Comparison of ENCODE assay signal across 12 mouse cellular contexts in the genomic region with DNA sequence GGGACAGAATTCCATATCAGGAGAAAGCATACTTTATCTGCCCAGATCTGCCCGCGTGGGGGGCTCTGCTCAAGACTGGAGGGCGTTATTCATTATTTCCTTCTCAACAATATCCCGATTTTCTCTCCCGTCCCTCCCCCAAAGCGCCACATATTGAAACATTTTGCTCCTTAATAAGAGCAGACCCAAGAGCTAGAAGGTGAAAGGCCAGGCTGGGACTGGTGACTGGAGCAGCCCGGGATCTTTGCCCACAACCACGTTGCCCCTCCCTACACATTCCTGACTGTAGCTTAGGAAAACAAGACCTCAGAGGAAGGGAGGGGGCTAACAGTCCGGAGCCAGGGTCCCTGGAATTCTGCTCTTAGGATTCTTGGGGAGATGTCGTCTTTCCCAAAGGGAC. TPM values are rescaled to one million over a fixed set of nuclear protein-coding genes. Genes with fewer than 3 reads are reported as not detected.
DNase-seq lines count a peak whose midpoint lies in the region; ATAC-seq lines count a peak whose summit lies in the region.
"Had no signal": no experiment of that assay in that cellular context is flagged by ENCODE, and none has a peak within 500 bp of the region (broad histone marks: within the 10 kb centered on the region; RNA-seq: fewer than 3 reads in every experiment).

No protein-coding gene starts in this region.

- peaks cover 39% of the 10 kb centered on the region for H3K27me3 ChIP-seq in heart, embryonic 10.5 days (ENCODE audit: insufficient read depth, poor library complexity, severe bottlenecking)
- H3K27me3 ChIP-seq in liver, embryonic 11.5 days (replicated peaks; ENCODE audit: control insufficient read depth, insufficient read depth, low read length), result peaks cover 25% of the 10 kb centered on the region
- H3K27me3 ChIP-seq in liver, embryonic 12.5 days (replicated peaks), result peaks cover 66% of the 10 kb centered on the region
- no peaks in the 10 kb centered on the region for H3K27me3 ChIP-seq in limb, embryonic 11.5 days (ENCODE audit: control insufficient read depth, insufficient read depth, low read length)

- intact Hi-C loops in heart, postnatal 10 days (cut with DNase I), result no loop called here

- no peaks in the 10 kb centered on the region for H3K9me3 ChIP-seq in heart, embryonic 10.5 days
- no peaks in the 10 kb centered on the region for H3K9me3 ChIP-seq in liver, embryonic 11.5 days (ENCODE audit: control insufficient read depth, low read length)
- H3K9me3 ChIP-seq in liver, embryonic 12.5 days (replicated peaks), result no peaks in the 10 kb centered on the region
- no peaks in the 10 kb centered on the region for H3K9me3 ChIP-seq in limb, embryonic 11.5 days (ENCODE audit: control insufficient read depth, low read length)
- H3K9me3 ChIP-seq: embryonic facial prominence, embryonic 15.5 days had no signal

- no peaks in the 10 kb centered on the region for H3K36me3 ChIP-seq in heart, embryonic 10.5 days
- H3K36me3 ChIP-seq in liver, embryonic 11.5 days (ENCODE audit: control insufficient read depth, insufficient read depth, low read length), result no peaks in the 10 kb centered on the region
- no peaks in the 10 kb centered on the region for H3K36me3 ChIP-seq in liver, embryonic 12.5 days
- no peaks in the 10 kb centered on the region for H3K36me3 ChIP-seq in limb, embryonic 11.5 days (ENCODE audit: control insufficient read depth, insufficient read depth, low read length)
- H3K36me3 ChIP-seq: embryonic facial prominence, embryonic 15.5 days had no signal

- ATAC-seq in liver, embryonic 11.5 days (replicated peaks; ENCODE audit: low FRiP score), result no peak
- no peak for ATAC-seq in liver, embryonic 12.5 days
- ATAC-seq in limb, embryonic 11.5 days (ENCODE audit: insufficient number of reproducible peaks, low FRiP score, low TSS enrichment, low read depth), result peak; percentile 75

- no peak overlapping the region for H3K9ac ChIP-seq in liver, embryonic 11.5 days (ENCODE audit: low read depth, low read length)
- no peak overlapping the region for H3K9ac ChIP-seq in liver, embryonic 12.5 days
- no peak overlapping the region for H3K9ac ChIP-seq in limb, embryonic 11.5 days (ENCODE audit: low read length)
- H3K9ac ChIP-seq: embryonic facial prominence, embryonic 15.5 days had no signal

- 5% methylated on average over 10 of the region's 10 CpGs for WGBS in heart, embryonic 10.5 days
- WGBS in liver, embryonic 11.5 days, result 31% methylated on average over 10 of the region's 10 CpGs
- 42% methylated on average over 10 of the region's 10 CpGs for WGBS in liver, embryonic 12.5 days (ENCODE audit: insufficient replicate concordance)
- under 1% methylated on average over 10 of the region's 10 CpGs for WGBS in limb, embryonic 11.5 days

- DNase-seq in heart, embryonic 10.5 days (ENCODE audit: low spot score), result no peak
- no peak for DNase-seq in heart, postnatal 10 days
- peak; percentile 30 for DNase-seq in liver, embryonic 11.5 days (ENCODE audit: low spot score)
- peak; percentile 85 for DNase-seq in embryo, embryonic 10.5 days (ENCODE audit: low spot score)
- DNase-seq in limb, embryonic 11.5 days (ENCODE audit: low spot score), result peak; percentile 80
- no peak for DNase-seq in cerebellum, postnatal 36 days
- no peak for DNase-seq in urinary bladder, postnatal 36 days (ENCODE audit: low spot score in 2 of 2)
- DNase-seq: cerebellum, adult 11-12 months; kidney, adult 11 months had no signal

- no peak overlapping the region for H3K4me2 ChIP-seq in liver, embryonic 11.5 days
- no peak overlapping the region for H3K4me2 ChIP-seq in liver, embryonic 12.5 days
- peak overlapping the region; percentile 5; the same call in 1 of the 2 replicates for H3K4me2 ChIP-seq in limb, embryonic 11.5 days (ENCODE audit: low read depth, severe bottlenecking)
- H3K4me2 ChIP-seq: embryonic facial prominence, embryonic 15.5 days had no signal

- peaks cover 43% of the 10 kb centered on the region for H3K4me1 ChIP-seq in heart, embryonic 10.5 days
- peaks cover 15% of the 10 kb centered on the region for H3K4me1 ChIP-seq in liver, embryonic 11.5 days (replicated peaks; ENCODE audit: control insufficient read depth, insufficient read depth, low read length)
- H3K4me1 ChIP-seq in liver, embryonic 12.5 days, result peaks cover 22% of the 10 kb centered on the region
- H3K4me1 ChIP-seq in limb, embryonic 11.5 days (ENCODE audit: control insufficient read depth, insufficient read depth, low read length), result peaks cover 55% of the 10 kb centered on the region

- H3K27ac ChIP-seq in heart, embryonic 10.5 days, result no peak overlapping the region
- no peak overlapping the region for H3K27ac ChIP-seq in liver, embryonic 11.5 days (ENCODE audit: low read depth, low read length)
- no peak overlapping the region for H3K27ac ChIP-seq in liver, embryonic 12.5 days
- H3K27ac ChIP-seq in limb, embryonic 11.5 days (replicated peaks; ENCODE audit: low read depth, low read length), result peak overlapping the region; percentile 78
- H3K27ac ChIP-seq: embryonic facial prominence, embryonic 15.5 days; macrophage had no signal

- 0 out of 2 replicates have a peak overlapping the region, but pooled peaks have one; percentile 18 for H3K4me3 ChIP-seq in heart, embryonic 10.5 days
- H3K4me3 ChIP-seq in liver, embryonic 11.5 days (ENCODE audit: low read depth, low read length), result no peak overlapping the region
- no peak overlapping the region for H3K4me3 ChIP-seq in liver, embryonic 12.5 days
- no peak overlapping the region for H3K4me3 ChIP-seq in limb, embryonic 11.5 days (ENCODE audit: low read depth, low read length)
- H3K4me3 ChIP-seq: embryonic facial prominence, embryonic 15.5 days had no signal

RNA-seq across cellular contexts. Expression of a gene that starts 7.9 kb away (rescaled TPM):
- polyA plus RNA-seq in heart, embryonic 10.5 days (2016; fragmentation: Nextera tagmentation; extraction: Ambion mirVana), result 17.5 and 20.8 TPM in 2 replicates
- total RNA-seq in heart, postnatal 10 days (2021), result 10 to 100 TPM; 41.1 to 47.5 TPM
- 23.1 and 24.3 TPM in 2 replicates for polyA plus RNA-seq in liver, embryonic 11.5 days (2014; fragmentation: Nextera tagmentation; extraction: Ambion mirVana)
- 15.3 and 16.2 TPM in 2 replicates for polyA plus RNA-seq in liver, embryonic 12.5 days (2016; fragmentation: Nextera tagmentation; extraction: Ambion mirVana)
- polyA plus RNA-seq in limb, embryonic 11.5 days (2014; fragmentation: Nextera tagmentation; extraction: Ambion mirVana), result 62.2 and 68.3 TPM in 2 replicates

Comparison
In these comparisons a context has a peak if more than half of its experiments do, and no peak if none do; other contexts are left out.
1. DNase-seq: peak in liver, embryonic 11.5 days (single experiment), embryo, embryonic 10.5 days (single experiment) and limb, embryonic 11.5 days (single experiment); none in heart, embryonic 10.5 days (single experiment), heart, postnatal 10 days (0 of 2), cerebellum, postnatal 36 days (0 of 2) and urinary bladder, postnatal 36 days (0 of 2).